Mouse (Mus musculus): ENCODE measurements around the gene Trio. TPM values are rescaled to one million over a fixed set of nuclear protein-coding genes. Genes with fewer than 3 reads are reported as not detected.
"Not testable (repeated sequence)": the region's sequence is repeated elsewhere in the genome, so short reads cannot be mapped to it uniquely, and the experiment has no call there.

The Trio gene
- polyA plus RNA-seq, 1 experiment from 2014 or later: 28.9 TPM

GRCm38 (mm10) chr15:27840125-27840524 lies 185.5 kb downstream of the Trio start:
- Histone ChIP-seq H3K27ac (ENCODE audit: low read depth) (no peak overlapping the region), H3K4me1 (ENCODE audit: insufficient read depth) (no peaks in the 10 kb centered on the region), H3K4me2 (no peak overlapping the region), H3K27me3 (ENCODE audit: insufficient read depth, low read length) (no peaks in the 10 kb centered on the region), H3K9me3 (ENCODE audit: low read depth, low read length) (no peaks in the 10 kb centered on the region), H3K36me3 (ENCODE audit: insufficient read depth) (peaks cover 73% of the 10 kb centered on the region), H3K9ac (no peak overlapping the region), H3K4me3 (ENCODE audit: low read depth, low read length) (no peak overlapping the region)
- no peak for ATAC-seq (ENCODE audit: insufficient read depth)
- no peak for TF ChIP-seq CTCF (IDR thresholded peaks at IDR 0.05; ENCODE audit: low read depth)
- no peak for DNase-seq
- WGBS: 29% methylated on average over 6 of the region's 6 CpGs

DNA sequence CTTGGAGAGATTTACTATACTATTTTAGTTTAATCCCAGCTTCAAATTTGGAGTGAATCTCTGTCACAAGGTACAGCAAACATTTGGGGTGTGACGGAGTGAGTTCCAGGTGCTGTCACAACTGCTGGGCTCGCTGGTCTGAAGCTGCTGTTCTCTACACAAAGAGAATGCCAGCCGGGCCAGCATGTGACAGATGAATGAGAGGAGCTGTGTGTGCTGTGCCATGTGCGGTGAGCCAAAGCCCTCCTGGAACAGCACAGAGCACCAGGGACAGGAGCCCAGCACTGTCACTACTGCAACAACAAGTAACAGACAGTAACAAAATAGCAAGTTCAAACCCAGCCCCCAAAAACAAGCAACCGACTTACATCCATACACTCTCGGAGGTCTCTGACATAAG lies 194.0 kb downstream of the Trio start:
- H3K9ac ChIP-seq: no peak overlapping the region
- H3K4me2 ChIP-seq: no peak overlapping the region
- H3K36me3 ChIP-seq (ENCODE audit: insufficient read depth): peaks cover 86% of the 10 kb centered on the region
- whole genome bisulfite sequencing: 85% methylated on average over 6 of the region's 6 CpGs
- DNase-seq (no peak), ATAC-seq (ENCODE audit: insufficient read depth) (no peak)
- TF ChIP-seq CTCF (IDR thresholded peaks at IDR 0.05; ENCODE audit: low read depth): no peak
- no peak overlapping the region for H3K4me3 ChIP-seq (ENCODE audit: low read depth, low read length)
- no peaks in the 10 kb centered on the region for H3K4me1 ChIP-seq (ENCODE audit: insufficient read depth)
- H3K27ac ChIP-seq (ENCODE audit: low read depth): no peak overlapping the region
- no peaks in the 10 kb centered on the region for H3K9me3 ChIP-seq (ENCODE audit: low read depth, low read length)
- H3K27me3 ChIP-seq (ENCODE audit: insufficient read depth, low read length): no peaks in the 10 kb centered on the region

DNA sequence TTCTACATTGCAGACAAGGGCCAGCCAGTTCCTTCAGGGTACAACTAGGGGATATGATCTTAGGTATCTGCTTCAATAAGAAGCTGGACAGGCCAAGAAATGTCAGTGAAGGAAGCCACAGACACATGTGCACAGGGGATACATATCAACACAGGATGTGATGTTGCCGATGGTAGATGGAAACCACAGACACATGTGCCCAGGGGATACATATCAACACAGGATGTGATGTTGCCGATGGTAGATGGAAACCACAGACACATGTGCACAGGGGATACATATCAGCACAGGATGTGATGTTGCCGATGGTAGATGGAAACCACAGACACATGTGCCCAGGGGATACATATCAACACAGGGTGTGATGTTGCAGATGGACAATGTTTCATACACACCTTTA lies 197.8 kb downstream of the Trio start:
- peaks cover 97% of the 10 kb centered on the region for H3K36me3 ChIP-seq (ENCODE audit: insufficient read depth)
- ATAC-seq (ENCODE audit: insufficient read depth); H3K4me2 ChIP-seq; H3K27me3 ChIP-seq (ENCODE audit: insufficient read depth, low read length); H3K4me1 ChIP-seq (ENCODE audit: insufficient read depth); H3K9ac ChIP-seq; H3K27ac ChIP-seq (ENCODE audit: low read depth); H3K4me3 ChIP-seq (ENCODE audit: low read depth, low read length); H3K9me3 ChIP-seq (ENCODE audit: low read depth, low read length); DNase-seq: not testable (repeated sequence)
- WGBS: 71% methylated on average over 3 of the region's 3 CpGs

- no peak overlapping the region for H3K4me2 ChIP-seq
- H3K27ac ChIP-seq (ENCODE audit: low read depth): no peak overlapping the region
- no peaks in the 10 kb centered on the region for H3K9me3 ChIP-seq (ENCODE audit: low read depth, low read length)
- ATAC-seq (ENCODE audit: insufficient read depth): no peak
- WGBS: 93% methylated on average over 4 of the region's 4 CpGs
- no peak overlapping the region for H3K4me3 ChIP-seq (ENCODE audit: low read depth, low read length)
- no peaks in the 10 kb centered on the region for H3K4me1 ChIP-seq (ENCODE audit: insufficient read depth)
- peaks cover 94% of the 10 kb centered on the region for H3K36me3 ChIP-seq (ENCODE audit: insufficient read depth)
- no peak for TF ChIP-seq CTCF (IDR thresholded peaks at IDR 0.05; ENCODE audit: low read depth)
- DNase-seq: no peak
- H3K9ac ChIP-seq: no peak overlapping the region
- no peaks in the 10 kb centered on the region for H3K27me3 ChIP-seq (ENCODE audit: insufficient read depth, low read length)
These were observed 198.8 kb downstream of the Trio start for GRCm38 (mm10) chr15:27826886-27827285.

- Histone ChIP-seq H3K27me3 (ENCODE audit: insufficient read depth, low read length) (no peaks in the 10 kb centered on the region), H3K4me1 (ENCODE audit: insufficient read depth) (no peaks in the 10 kb centered on the region), H3K4me3 (ENCODE audit: low read depth, low read length) (no peak overlapping the region), H3K9me3 (ENCODE audit: low read depth, low read length) (no peaks in the 10 kb centered on the region), H3K9ac (no peak overlapping the region), H3K36me3 (ENCODE audit: insufficient read depth) (peaks cover 87% of the 10 kb centered on the region), H3K27ac (ENCODE audit: low read depth) (no peak overlapping the region), H3K4me2 (no peak overlapping the region)
- ATAC-seq (ENCODE audit: insufficient read depth) (no peak), DNase-seq (no peak)
- 74% methylated on average over 4 of the region's 4 CpGs for WGBS
- no peak for TF ChIP-seq CTCF (IDR thresholded peaks at IDR 0.05; ENCODE audit: low read depth)
These were observed 199.5 kb downstream of the Trio start for GRCm38 (mm10) chr15:27826048-27826637.

- TF ChIP-seq CTCF (IDR thresholded peaks at IDR 0.05; ENCODE audit: low read depth): no peak
- no peaks in the 10 kb centered on the region for H3K9me3 ChIP-seq (ENCODE audit: low read depth, low read length)
- 94% methylated on average over 12 of the region's 12 CpGs for WGBS
- ATAC-seq (ENCODE audit: insufficient read depth) (no peak), DNase-seq (no peak)
- no peak overlapping the region for H3K27ac ChIP-seq (ENCODE audit: low read depth)
- H3K4me2 ChIP-seq: no peak overlapping the region
- peaks cover 84% of the 10 kb centered on the region for H3K36me3 ChIP-seq (ENCODE audit: insufficient read depth)
- no peak overlapping the region for H3K9ac ChIP-seq
- no peaks in the 10 kb centered on the region for H3K4me1 ChIP-seq (ENCODE audit: insufficient read depth)
- H3K27me3 ChIP-seq (ENCODE audit: insufficient read depth, low read length): no peaks in the 10 kb centered on the region
- no peak overlapping the region for H3K4me3 ChIP-seq (ENCODE audit: low read depth, low read length)
These were observed 200.3 kb downstream of the Trio start for GRCm38 (mm10) chr15:27825390-27825789.

GRCm38 (mm10) chr15:27823581-27823980 lies 202.1 kb downstream of the Trio start:
- ATAC-seq (ENCODE audit: insufficient read depth): no peak
- Histone ChIP-seq H3K4me2 (no peak overlapping the region), H3K9ac (no peak overlapping the region), H3K27me3 (ENCODE audit: insufficient read depth, low read length) (no peaks in the 10 kb centered on the region), H3K27ac (ENCODE audit: low read depth) (no peak overlapping the region), H3K9me3 (ENCODE audit: low read depth, low read length) (no peaks in the 10 kb centered on the region), H3K36me3 (ENCODE audit: insufficient read depth) (peaks cover 81% of the 10 kb centered on the region), H3K4me1 (ENCODE audit: insufficient read depth) (no peaks in the 10 kb centered on the region), H3K4me3 (ENCODE audit: low read depth, low read length) (no peak overlapping the region)
- peak; percentile 76 for TF ChIP-seq CTCF (IDR thresholded peaks at IDR 0.05; ENCODE audit: low read depth)
- 83% methylated on average over 4 of the region's 4 CpGs for WGBS
- peak; percentile 80 for DNase-seq

DNA sequence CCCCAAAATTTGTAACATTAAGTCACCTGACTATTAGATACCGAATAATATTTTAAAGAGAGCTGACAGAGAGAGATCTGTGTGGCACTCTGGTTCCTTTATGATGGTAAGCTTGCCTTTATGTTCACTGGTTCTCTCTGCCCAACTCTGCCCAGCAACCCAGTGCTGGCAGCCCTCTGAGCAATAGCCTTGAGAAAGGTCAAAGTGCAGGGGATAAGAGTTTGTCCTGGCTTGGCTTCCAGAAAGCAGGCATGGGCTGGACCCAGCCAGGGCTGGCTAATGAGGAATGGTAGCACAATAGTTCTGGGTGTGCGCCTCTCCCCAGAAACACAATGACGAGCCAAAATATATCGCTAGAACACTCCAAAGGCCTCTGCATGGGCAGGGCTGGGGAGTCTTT lies 203.2 kb downstream of the Trio start:
- H3K4me3 ChIP-seq (ENCODE audit: low read depth, low read length): no peak overlapping the region
- no peak overlapping the region for H3K4me2 ChIP-seq
- no peaks in the 10 kb centered on the region for H3K4me1 ChIP-seq (ENCODE audit: insufficient read depth)
- peaks cover 82% of the 10 kb centered on the region for H3K36me3 ChIP-seq (ENCODE audit: insufficient read depth)
- no peak for TF ChIP-seq CTCF (IDR thresholded peaks at IDR 0.05; ENCODE audit: low read depth)
- no peak for DNase-seq
- WGBS: 94% methylated on average over 4 of the region's 4 CpGs
- no peak overlapping the region for H3K9ac ChIP-seq
- H3K27ac ChIP-seq (ENCODE audit: low read depth): no peak overlapping the region
- H3K9me3 ChIP-seq (ENCODE audit: low read depth, low read length): no peaks in the 10 kb centered on the region
- no peak for ATAC-seq (ENCODE audit: insufficient read depth)
- H3K27me3 ChIP-seq (ENCODE audit: insufficient read depth, low read length): no peaks in the 10 kb centered on the region
